Mouse (Mus musculus) MEL (cell line): ENCODE data around the gene Eid3. TPM values are rescaled to one million over a fixed set of nuclear protein-coding genes. Genes with fewer than 3 reads are reported as not detected.

Source experiments
- DNase-seq: peaks from one replicate; pipeline ENCODE4 v3.0.0; 2011; ENCODE audit warnings: low read depth, low spot score
- H3K27ac ChIP-seq: 2 replicates; pipeline ENCODE4 v1.5.1; 2012; ENCODE audit warnings: low read depth, mild to moderate bottlenecking, control low read depth, low read length, moderate library complexity; ENCODE audit not compliant: control insufficient read depth
- H3K27me3 ChIP-seq, 2 experiments: fragments of 150-350 bp in 1 of 2; sonication (generic) in 1 of 2; 2 replicates each; pipeline ENCODE4 v1.6.1; 2012; ENCODE audit warnings: low read length in 2 of 2, mild to moderate bottlenecking in 2 of 2, improper control_type of control experiment in 1 of 2, moderate library complexity in 1 of 2; ENCODE audit not compliant: insufficient read depth in 2 of 2, control insufficient read depth in 1 of 2
- H3K36me3 ChIP-seq, 2 experiments: 2 replicates each; pipeline ENCODE4 v1.6.1; 2012 to 2014; ENCODE audit warnings: low read length in 2 of 2, improper control_type of control experiment in 1 of 2, inconsistent platforms in 1 of 2, mild to moderate bottlenecking in 1 of 2; ENCODE audit not compliant: insufficient read depth in 2 of 2, control insufficient read depth in 1 of 2
- H3K4me1 ChIP-seq, 2 experiments: fragments of 150-350 bp in 1 of 2; sonication (generic) in 1 of 2; 2 replicates each; pipeline ENCODE4 v1.6.1; 2012; ENCODE audit warnings: low read length in 2 of 2, improper control_type of control experiment in 1 of 2, mild to moderate bottlenecking in 1 of 2; ENCODE audit not compliant: insufficient read depth in 2 of 2, control insufficient read depth in 1 of 2
- H3K4me3 ChIP-seq, 2 experiments: fragments of 150-350 bp in 1 of 2; sonication (generic) in 1 of 2; 2 replicates each; pipeline ENCODE4 v1.5.1; 2012; ENCODE audit warnings: low read depth in 2 of 2, low read length in 2 of 2, mild to moderate bottlenecking in 2 of 2, moderate library complexity in 2 of 2, control low read depth in 1 of 2, improper control_type of control experiment in 1 of 2; ENCODE audit not compliant: control insufficient read depth in 1 of 2, insufficient read depth in 1 of 2
- H3K79me2 ChIP-seq: 2 replicates; pipeline ENCODE4 v1.6.1; 2012; ENCODE audit warnings: mild to moderate bottlenecking, low read length, moderate library complexity; ENCODE audit not compliant: control insufficient read depth, poor library complexity, insufficient read depth
- H3K9ac ChIP-seq: 2 replicates; pipeline ENCODE4 v1.6.1; 2012; ENCODE audit warnings: low read depth, mild to moderate bottlenecking, control low read depth, low read length, moderate library complexity; ENCODE audit not compliant: control insufficient read depth, poor library complexity, severe bottlenecking
- H3K9me3 ChIP-seq: fragments of 150-350 bp; sonication (generic); replicated peaks from 2 replicates; pipeline ENCODE4 v1.6.1; 2012; ENCODE audit warnings: mild to moderate bottlenecking, low read length, improper control_type of control experiment, moderate library complexity; ENCODE audit not compliant: insufficient read depth
- BHLHE40 ChIP-seq: IDR thresholded peaks from 2 replicates; pipeline ENCODE4 v1.6.1; 2012; ENCODE audit warnings: low read depth, mild to moderate bottlenecking, inconsistent platforms, low read length, improper control_type of control experiment, borderline replicate concordance
- CHD2 ChIP-seq: IDR thresholded peaks from 2 replicates; pipeline ENCODE4 v1.6.1; 2011; ENCODE audit warnings: low read length, improper control_type of control experiment
- EP300 ChIP-seq, 2 experiments: IDR thresholded peaks; 2 replicates each; pipeline ENCODE4 v1.6.1; 2011; ENCODE audit warnings: improper control_type of control experiment in 2 of 2, low read length in 2 of 2, low read depth in 1 of 2, mild to moderate bottlenecking in 1 of 2
- ETS1 ChIP-seq: IDR thresholded peaks from 2 replicates; pipeline ENCODE4 v1.6.1; 2012; ENCODE audit warnings: low read depth, mild to moderate bottlenecking, inconsistent platforms, low read length, improper control_type of control experiment, moderate library complexity
- GABPA ChIP-seq: IDR thresholded peaks from 2 replicates; pipeline ENCODE4 v1.6.1; 2012; ENCODE audit warnings: low read depth, mild to moderate bottlenecking, inconsistent platforms, low read length, improper control_type of control experiment, moderate library complexity
- GATA1 ChIP-seq: IDR thresholded peaks from 2 replicates; pipeline ENCODE4 v1.6.1; 2011; ENCODE audit warnings: low read depth, low read length, improper control_type of control experiment
- HCFC1 ChIP-seq: IDR thresholded peaks from 2 replicates; pipeline ENCODE4 v1.6.1; 2012; ENCODE audit warnings: low read depth, mild to moderate bottlenecking, inconsistent platforms, low read length, improper control_type of control experiment, moderate library complexity
- JUND ChIP-seq: IDR thresholded peaks from 2 replicates; pipeline ENCODE4 v1.6.1; 2011; ENCODE audit warnings: low read depth, mild to moderate bottlenecking, improper control_type of control experiment, low read length
- MYB ChIP-seq: IDR thresholded peaks from 2 replicates; pipeline ENCODE4 v1.6.1; 2011; ENCODE audit warnings: mild to moderate bottlenecking, low read depth, low read length, improper control_type of control experiment
- NRF1 ChIP-seq: IDR thresholded peaks from 2 replicates; pipeline ENCODE4 v1.6.1; 2014; ENCODE audit warnings: low read depth, mild to moderate bottlenecking, inconsistent platforms, low read length, improper control_type of control experiment, moderate library complexity; ENCODE audit not compliant: poor library complexity, insufficient read depth, severe bottlenecking
- RAD21 ChIP-seq: IDR thresholded peaks from 2 replicates; pipeline ENCODE4 v1.6.1; 2011; ENCODE audit warnings: mild to moderate bottlenecking, low read depth, low read length, improper control_type of control experiment
- RCOR1 ChIP-seq: IDR thresholded peaks from 2 replicates; pipeline ENCODE4 v1.6.1; 2012; ENCODE audit warnings: low read depth, mild to moderate bottlenecking, inconsistent platforms, low read length, improper control_type of control experiment
- SIN3A ChIP-seq: IDR thresholded peaks from 2 replicates; pipeline ENCODE4 v1.6.1; 2012; ENCODE audit warnings: low read length, improper control_type of control experiment, inconsistent platforms
- TAL1 ChIP-seq: IDR thresholded peaks from 2 replicates; pipeline ENCODE4 v1.6.1; 2012; ENCODE audit warnings: mild to moderate bottlenecking, inconsistent platforms, low read length, moderate library complexity, mixed read lengths
- TBP ChIP-seq: IDR thresholded peaks from 2 replicates; pipeline ENCODE4 v1.8.0; 2011; ENCODE audit warnings: low read depth, low read length, improper control_type of control experiment
- TCF12 ChIP-seq: IDR thresholded peaks from 2 replicates; pipeline ENCODE4 v1.6.1; 2014; ENCODE audit warnings: low read depth, mild to moderate bottlenecking, inconsistent platforms, low read length, improper control_type of control experiment, moderate library complexity
- USF1 ChIP-seq: IDR thresholded peaks from 2 replicates; pipeline ENCODE4 v1.6.1; 2014; ENCODE audit warnings: low read depth, mild to moderate bottlenecking, inconsistent platforms, low read length, improper control_type of control experiment, moderate library complexity
- USF2 ChIP-seq, 2 experiments: IDR thresholded peaks; 2 replicates each; pipeline ENCODE4 v1.6.1; 2011 to 2012; ENCODE audit warnings: improper control_type of control experiment in 2 of 2, low read length in 2 of 2, borderline replicate concordance in 1 of 2, inconsistent platforms in 1 of 2, low read depth in 1 of 2, mild to moderate bottlenecking in 1 of 2; ENCODE audit not compliant: insufficient read depth in 1 of 2
- ZKSCAN1 ChIP-seq: IDR thresholded peaks from 2 replicates; pipeline ENCODE4 v1.6.1; 2012; ENCODE audit warnings: low read depth, mild to moderate bottlenecking, inconsistent platforms, low read length, improper control_type of control experiment, moderate library complexity
- ZNF384 ChIP-seq: IDR thresholded peaks from 2 replicates; pipeline ENCODE4 v1.6.1; 2012; ENCODE audit warnings: low read depth, mild to moderate bottlenecking, inconsistent platforms, low read length, improper control_type of control experiment
- polyA plus RNA-seq, 2 experiments: library from polyadenylated mRNA; stranded (reverse) in 1 of 2; unstranded in 1 of 2; fragments of >175 nt in 1 of 2; fragments of >200 nt in 1 of 2; gene quantifications; 2 replicates each; pipeline versions ENCODE4 v1.2.1 to v1.2.4; 2012; ENCODE audit warnings: low replicate concordance in 2 of 2, low read depth in 1 of 2; ENCODE audit not compliant: insufficient read length in 2 of 2, insufficient read depth in 1 of 2, missing spikeins in 1 of 2
- total RNA-seq: library from RNA; depleted of rRNA; stranded (reverse); fragments of 300-350 nt; gene quantifications from 2 replicates; pipeline ENCODE4 v1.2.3, GENCODE M21; 2012

Gene Eid3
- total and polyA plus RNA-seq, 3 experiments = 1.2 to 1.3 TPM; not detected in 1

GRCm38 (mm10) chr10:82892442-82893055 lies 26.1 kb downstream of the Eid3 start:
- H3K4me3 ChIP-seq = no peak overlapping the region
- H3K27ac ChIP-seq = no peak overlapping the region
- peaks cover 21 to 25% of the 10 kb centered on the region in 2 experiments for H3K36me3 ChIP-seq
- no peak for DNase-seq
- H3K9ac ChIP-seq = no peak overlapping the region
- no peaks in the 10 kb centered on the region for H3K27me3 ChIP-seq
- no peak for TF ChIP-seq CHD2
- no peak for TF ChIP-seq RAD21
- no peak for TF ChIP-seq GABPA
- peak; percentile 95 for TF ChIP-seq ZKSCAN1
- TF ChIP-seq, all 39 proteins: peak for 1
- no peaks in the 10 kb centered on the region for H3K79me2 ChIP-seq
- H3K4me1 ChIP-seq = peaks cover 0 to 11% of the 10 kb centered on the region in 2 experiments; a peak in 2 of 4 replicates
- H3K9me3 ChIP-seq = no peaks in the 10 kb centered on the region

GRCm38 (mm10) chr10:82893872-82894650 lies 27.6 kb downstream of the Eid3 start:
- H3K27ac ChIP-seq = peak overlapping the region; percentile 26; the same call in 1 of the 2 replicates

DNA sequence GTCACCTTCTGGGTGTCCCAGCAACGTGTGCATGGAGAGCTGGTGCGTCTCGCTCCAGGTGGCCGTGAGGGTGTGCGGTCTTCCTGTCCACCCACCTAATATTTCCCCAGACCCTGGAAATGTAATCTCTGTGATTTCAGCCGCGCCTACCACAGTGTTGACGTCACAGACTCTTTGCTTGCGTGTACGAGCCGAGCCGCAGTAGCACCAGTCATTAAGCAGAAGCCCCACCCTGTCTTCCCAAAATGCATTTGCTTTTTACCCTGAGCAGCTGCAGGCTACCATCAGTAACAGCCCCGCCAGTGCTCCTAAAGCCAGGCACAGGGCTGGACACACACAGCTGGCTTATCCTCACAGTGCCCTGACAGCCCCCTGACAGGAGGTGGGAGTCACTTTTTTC lies 31.5 kb downstream of the Eid3 start:
- no peaks in the 10 kb centered on the region for H3K27me3 ChIP-seq
- H3K4me3 ChIP-seq = no peak overlapping the region
- no peak overlapping the region for H3K9ac ChIP-seq
- H3K36me3 ChIP-seq = peaks cover 9 to 18% of the 10 kb centered on the region in 2 experiments
- no peak for TF ChIP-seq TBP
- TF ChIP-seq EP300 (IDR thresholded peaks at IDR 0.05; ENCODE audit: low read depth in 1 of 2, low read length in 2 of 2) = no peak
- no peak for TF ChIP-seq USF1
- TF ChIP-seq NRF1 = no peak
- TF ChIP-seq CHD2 = no peak
- DNase-seq = no peak
- H3K27ac ChIP-seq = no peak overlapping the region
- H3K79me2 ChIP-seq = no peaks in the 10 kb centered on the region
- H3K9me3 ChIP-seq = no peaks in the 10 kb centered on the region
- peaks cover 0 to 11% of the 10 kb centered on the region in 2 experiments; a peak in 2 of 4 replicates for H3K4me1 ChIP-seq

More at GRCm38 (mm10) chr10:82893872-82894650, 27.6 kb downstream of the Eid3 start:
- Histone ChIP-seq H3K4me1 (peaks cover 0 to 11% of the 10 kb centered on the region in 2 experiments; a peak in 2 of 4 replicates), H3K9ac (no peak overlapping the region), H3K36me3 (peaks cover 18 to 21% of the 10 kb centered on the region in 2 experiments)
- peak; percentile 78 for DNase-seq
- peak; percentile 92 for TF ChIP-seq GATA1
- TF ChIP-seq MYB = no peak
- TF ChIP-seq HCFC1 = no peak
- no peak for TF ChIP-seq GABPA
- peak; percentile 98 for TF ChIP-seq RCOR1
- TF ChIP-seq USF1 = no peak
- TF ChIP-seq JUND = no peak
- peak; percentile 67 for TF ChIP-seq ETS1
- TF ChIP-seq SIN3A = peak; percentile 28; the same call in 1 of the 2 replicates
- no peak for TF ChIP-seq TBP
- no peak for TF ChIP-seq USF2 (IDR thresholded peaks at IDR 0.05; ENCODE audit: borderline replicate concordance in 1 of 2, insufficient read depth in 1 of 2, low read depth in 1 of 2, low read length in 2 of 2)
- TF ChIP-seq RAD21 = no peak
- TF ChIP-seq EP300 (IDR thresholded peaks at IDR 0.05; ENCODE audit: low read depth in 1 of 2, low read length in 2 of 2) = peak; percentile 86 to 90
- TF ChIP-seq TCF12 = peak; percentile 95
- no peak for TF ChIP-seq BHLHE40
- peak; percentile 90 for TF ChIP-seq TAL1
- TF ChIP-seq ZNF384 = peak; percentile 97
- TF ChIP-seq, all 39 proteins: peak for 8
- H3K79me2 ChIP-seq = no peaks in the 10 kb centered on the region
- H3K27me3 ChIP-seq = no peaks in the 10 kb centered on the region
- no peaks in the 10 kb centered on the region for H3K9me3 ChIP-seq
- no peak overlapping the region for H3K4me3 ChIP-seq
